Mouse (Mus musculus) adrenal gland, postnatal 4 days (tissue): Measurements from ENCODE around the gene Cdiptos. TPM values are rescaled to one million over a fixed set of nuclear protein-coding genes. Genes with fewer than 3 reads are reported as not detected.
A peak's percentile ranks its signal among the peaks of the same experiment; 100 is the strongest.

Experiments used
- DNase-seq, 2 experiments: peaks; one replicate each; pipeline ENCODE4 v3.0.0; 2021 to 2022; ENCODE audit warnings: low spot score in 2 of 2, mixed read lengths in 2 of 2
- total RNA-seq, 2 experiments: library from RNA; stranded (reverse); gene quantifications; 2 replicates each; pipeline ENCODE4 v1.2.3; 2021

Gene Cdiptos
- total RNA-seq, 2 experiments from 2014 or later = 1.9 to 2.5 TPM

- DNase-seq = no peak
These were observed 2.9 kb upstream of the Cdiptos start for GRCm38 (mm10) chr7:126978841-126979240.

- no peak for DNase-seq
These were observed 1.1 kb upstream of the Cdiptos start for GRCm38 (mm10) chr7:126976878-126977459.

- DNase-seq = no peak
These were observed 177 bp downstream of the Cdiptos start, which contains the start of gene Cdipt for GRCm38 (mm10) chr7:126975893-126975949. Gene Cdipt, plus strand, starts transcription at chr7:126975914.

- no peak for DNase-seq
These were observed 405 bp downstream of the Cdiptos start for GRCm38 (mm10) chr7:126975493-126975892.

- DNase-seq = no peak
These were observed 8.5 kb downstream of the Cdiptos start for GRCm38 (mm10) chr7:126967361-126967760.

- no peak for DNase-seq
These were observed 10.3 kb downstream of the Cdiptos start for GRCm38 (mm10) chr7:126965568-126965967.

GRCm38 (mm10) chr7:126963548-126964286 is 12.2 kb downstream of the Cdiptos start:
- DNase-seq = no peak

GRCm38 (mm10) chr7:126961965-126962364 is 13.9 kb downstream of the Cdiptos start:
- DNase-seq = no peak

- no peak for DNase-seq
These were observed 14.8 kb downstream of the Cdiptos start for GRCm38 (mm10) chr7:126961095-126961494.

GRCm38 (mm10) chr7:126959780-126960179 is 16.1 kb downstream of the Cdiptos start:
- DNase-seq = no peak

GRCm38 (mm10) chr7:126955125-126955524 is 20.8 kb downstream of the Cdiptos start:
- no peak for DNase-seq

- no peak for DNase-seq
These were observed 23.3 kb downstream of the Cdiptos start for GRCm38 (mm10) chr7:126952646-126953045.

GRCm38 (mm10) chr7:126951741-126952140 is 24.2 kb downstream of the Cdiptos start:
- no peak for DNase-seq

GRCm38 (mm10) chr7:126950647-126951615 is 25.0 kb downstream of the Cdiptos start:
- DNase-seq = no peak

- peak; percentile 84 to 87 for DNase-seq
These were observed 25.9 kb downstream of the Cdiptos start, which contains the start of gene Sez6l2 for GRCm38 (mm10) chr7:126949793-126950646. Gene Sez6l2, plus strand, starts transcription at chr7:126950563.

GRCm38 (mm10) chr7:126949403-126949792 is 26.5 kb downstream of the Cdiptos start, which contains the start of gene Asphd1:
Gene Asphd1, minus strand, starts transcription at chr7:126949582.
- DNase-seq = no peak

- DNase-seq = no peak
These were observed 27.3 kb downstream of the Cdiptos start for GRCm38 (mm10) chr7:126948626-126949025.

- no peak for DNase-seq
These were observed 29.4 kb downstream of the Cdiptos start for GRCm38 (mm10) chr7:126946530-126946929.

GRCm38 (mm10) chr7:126941801-126942200 is 34.1 kb downstream of the Cdiptos start:
- no peak for DNase-seq

- DNase-seq = no peak
These were observed 34.7 kb downstream of the Cdiptos start for GRCm38 (mm10) chr7:126941171-126941570.

- DNase-seq = no peak
These were observed 43.2 kb downstream of the Cdiptos start for GRCm38 (mm10) chr7:126932652-126933051.
